Mouse (Mus musculus): ENCODE data around the gene Scn7a. TPM values are rescaled to one million over a fixed set of nuclear protein-coding genes. Genes with fewer than 3 reads are reported as not detected.

Gene Scn7a
- polyA plus RNA-seq (2012; rRNA removed) = 0.02 and 0.03 TPM in 2 replicates

GRCm38 (mm10) chr2:66784765-66785164, at the start of gene Scn7a:
Scn7a (minus strand) TSS chr2:66784914.

GRCm38 (mm10) chr2:66634580-66635359, 149.9 kb downstream of the Scn7a start, which contains the start of gene Scn9a:
Scn9a (minus strand) TSS chr2:66634962.

Other genes starting within 250 kb of the Scn7a start
- under 0.01 TPM in 1 of 2 replicates, not detected in the other for gene Scn9a, start 150.0 kb downstream of the Scn7a start, polyA plus RNA-seq (2012; rRNA removed)

All from liver, embryonic 18 days (tissue).